Mouse (Mus musculus): ENCODE results near the gene Birc5. TPM values are rescaled to one million over a fixed set of nuclear protein-coding genes. Genes with fewer than 3 reads are reported as not detected.

Birc5 gene
- polyA plus RNA-seq, 1 experiment, result 75.4 TPM

GRCm38 (mm10) chr11:117826164-117826563 is 22.9 kb upstream of the Birc5 start:
- Histone ChIP-seq H3K27me3 (ENCODE audit: control insufficient read depth, insufficient read depth, low read length) (no peaks in the 10 kb centered on the region), H3K27ac (ENCODE audit: control insufficient read depth, insufficient read depth, low read length) (peak overlapping the region; percentile 7; the same call in 1 of the 2 replicates), H3K36me3 (ENCODE audit: control insufficient read depth, insufficient read depth, low read length) (peaks cover 3% of the 10 kb centered on the region; the same call in 1 of the 2 replicates), H3K4me3 (ENCODE audit: control insufficient read depth, insufficient read depth, low read length) (peak overlapping the region; percentile 54), H3K4me1 (replicated peaks; ENCODE audit: control insufficient read depth, insufficient read depth, low read length) (peaks cover 53% of the 10 kb centered on the region)
- TF ChIP-seq CTCF (IDR thresholded peaks at IDR 0.05; ENCODE audit: borderline replicate concordance, control insufficient read depth, extremely low read depth, insufficient read depth, low read length, poor library complexity) (no peak), POLR2A (IDR thresholded peaks at IDR 0.05; ENCODE audit: control insufficient read depth, extremely low read depth, insufficient read depth, low read length, poor library complexity) (no peak)
- DNase-seq, result no peak
- 72% methylated on average over 5 of the region's 5 CpGs for WGBS

GRCm38 (mm10) chr11:117826916-117827315 is 22.1 kb upstream of the Birc5 start:
- TF ChIP-seq CTCF (IDR thresholded peaks at IDR 0.05; ENCODE audit: borderline replicate concordance, control insufficient read depth, extremely low read depth, insufficient read depth, low read length, poor library complexity) (no peak), POLR2A (IDR thresholded peaks at IDR 0.05; ENCODE audit: control insufficient read depth, extremely low read depth, insufficient read depth, low read length, poor library complexity) (no peak)
- peak; percentile 27 for DNase-seq
- peak overlapping the region; percentile 90 for H3K27ac ChIP-seq (ENCODE audit: control insufficient read depth, insufficient read depth, low read length)
- H3K36me3 ChIP-seq (ENCODE audit: control insufficient read depth, insufficient read depth, low read length), result no peaks in the 10 kb centered on the region
- H3K4me1 ChIP-seq (replicated peaks; ENCODE audit: control insufficient read depth, insufficient read depth, low read length), result peaks cover 60% of the 10 kb centered on the region
- H3K4me3 ChIP-seq (ENCODE audit: control insufficient read depth, insufficient read depth, low read length), result no peak overlapping the region
- 36% methylated on average over 8 of the region's 8 CpGs for WGBS
- no peaks in the 10 kb centered on the region for H3K27me3 ChIP-seq (ENCODE audit: control insufficient read depth, insufficient read depth, low read length)

GRCm38 (mm10) chr11:117827386-117827785 is 21.7 kb upstream of the Birc5 start:
- TF ChIP-seq CTCF (IDR thresholded peaks at IDR 0.05; ENCODE audit: borderline replicate concordance, control insufficient read depth, extremely low read depth, insufficient read depth, low read length, poor library complexity) (no peak), POLR2A (IDR thresholded peaks at IDR 0.05; ENCODE audit: control insufficient read depth, extremely low read depth, insufficient read depth, low read length, poor library complexity) (no peak)
- Histone ChIP-seq H3K27me3 (ENCODE audit: control insufficient read depth, insufficient read depth, low read length) (no peaks in the 10 kb centered on the region), H3K4me3 (ENCODE audit: control insufficient read depth, insufficient read depth, low read length) (no peak overlapping the region; the same call in 1 of the 2 replicates), H3K36me3 (ENCODE audit: control insufficient read depth, insufficient read depth, low read length) (no peaks in the 10 kb centered on the region), H3K27ac (ENCODE audit: control insufficient read depth, insufficient read depth, low read length) (peak overlapping the region; percentile 90), H3K4me1 (replicated peaks; ENCODE audit: control insufficient read depth, insufficient read depth, low read length) (peaks cover 60% of the 10 kb centered on the region)
- DNase-seq, result peak; percentile 36
- 28% methylated on average over 3 of the region's 3 CpGs for WGBS

- 19% methylated on average over 18 of the region's 18 CpGs for WGBS
- Histone ChIP-seq H3K4me3 (ENCODE audit: control insufficient read depth, insufficient read depth, low read length) (peak overlapping the region; percentile 8; the same call in 1 of the 2 replicates), H3K4me1 (replicated peaks; ENCODE audit: control insufficient read depth, insufficient read depth, low read length) (peaks cover 64% of the 10 kb centered on the region), H3K27me3 (ENCODE audit: control insufficient read depth, insufficient read depth, low read length) (no peaks in the 10 kb centered on the region), H3K27ac (ENCODE audit: control insufficient read depth, insufficient read depth, low read length) (peak overlapping the region; percentile 90), H3K36me3 (ENCODE audit: control insufficient read depth, insufficient read depth, low read length) (no peaks in the 10 kb centered on the region)
- peak; percentile 49 for DNase-seq
- no peak for TF ChIP-seq POLR2A (IDR thresholded peaks at IDR 0.05; ENCODE audit: control insufficient read depth, extremely low read depth, insufficient read depth, low read length, poor library complexity)
- TF ChIP-seq CTCF (IDR thresholded peaks at IDR 0.05; ENCODE audit: borderline replicate concordance, control insufficient read depth, extremely low read depth, insufficient read depth, low read length, poor library complexity), result no peak
These were observed 20.7 kb upstream of the Birc5 start for GRCm38 (mm10) chr11:117828149-117828887.

GRCm38 (mm10) chr11:117828888-117829604 is 20.0 kb upstream of the Birc5 start:
- H3K4me1 ChIP-seq (replicated peaks; ENCODE audit: control insufficient read depth, insufficient read depth, low read length), result peaks cover 62% of the 10 kb centered on the region
- H3K27me3 ChIP-seq (ENCODE audit: control insufficient read depth, insufficient read depth, low read length), result no peaks in the 10 kb centered on the region
- peak overlapping the region; percentile 90 for H3K27ac ChIP-seq (ENCODE audit: control insufficient read depth, insufficient read depth, low read length)
- WGBS, result 80% methylated on average over 9 of the region's 9 CpGs
- no peak for DNase-seq
- no peaks in the 10 kb centered on the region for H3K36me3 ChIP-seq (ENCODE audit: control insufficient read depth, insufficient read depth, low read length)
- no peak overlapping the region for H3K4me3 ChIP-seq (ENCODE audit: control insufficient read depth, insufficient read depth, low read length)
- TF ChIP-seq CTCF (IDR thresholded peaks at IDR 0.05; ENCODE audit: borderline replicate concordance, control insufficient read depth, extremely low read depth, insufficient read depth, low read length, poor library complexity), result no peak
- TF ChIP-seq POLR2A (IDR thresholded peaks at IDR 0.05; ENCODE audit: control insufficient read depth, extremely low read depth, insufficient read depth, low read length, poor library complexity), result no peak

- DNase-seq, result no peak
- H3K4me3 ChIP-seq (ENCODE audit: control insufficient read depth, insufficient read depth, low read length), result no peak overlapping the region
- TF ChIP-seq CTCF (IDR thresholded peaks at IDR 0.05; ENCODE audit: borderline replicate concordance, control insufficient read depth, extremely low read depth, insufficient read depth, low read length, poor library complexity) (no peak), POLR2A (IDR thresholded peaks at IDR 0.05; ENCODE audit: control insufficient read depth, extremely low read depth, insufficient read depth, low read length, poor library complexity) (no peak)
- peaks cover 56% of the 10 kb centered on the region for H3K4me1 ChIP-seq (replicated peaks; ENCODE audit: control insufficient read depth, insufficient read depth, low read length)
- H3K36me3 ChIP-seq (ENCODE audit: control insufficient read depth, insufficient read depth, low read length), result no peaks in the 10 kb centered on the region
- no peaks in the 10 kb centered on the region for H3K27me3 ChIP-seq (ENCODE audit: control insufficient read depth, insufficient read depth, low read length)
- WGBS, result 89% methylated on average over 2 of the region's 2 CpGs
- H3K27ac ChIP-seq (ENCODE audit: control insufficient read depth, insufficient read depth, low read length), result no peak overlapping the region
These were observed 19.3 kb upstream of the Birc5 start for GRCm38 (mm10) chr11:117829671-117830215.
